Mouse (Mus musculus) liver, embryonic 16.5 days (tissue): ENCODE measurements at regions not wholly inside any gene's neighbourhood (a gene's known extent, or its start where the extent isn't known, plus 50 kb on each side); places are given as distances from the start of the nearest gene placed in this dataset.
A peak's percentile ranks its signal among the peaks of the same experiment; 100 is the strongest.

Experiments used
- ATAC-seq: fragments of 200-750 bp; cut with Nextera tagmentation; 2 replicates; pipeline ENCODE4 v1.8.0; 2017; ENCODE audit warnings: low read depth, mild to moderate bottlenecking, moderate number of reproducible peaks, moderate library complexity
- H3K27ac ChIP-seq: fragments of 300-500 bp; sonication (generic); 2 replicates; pipeline ENCODE4 v1.5.1; 2014; ENCODE audit warnings: mild to moderate bottlenecking, low read length
- H3K27me3 ChIP-seq: fragments of 300-500 bp; sonication (generic); 2 replicates; pipeline ENCODE4 v1.6.1; 2014; ENCODE audit warnings: low read depth, low read length, mixed read lengths; ENCODE audit not compliant: control insufficient read depth, insufficient read depth
- H3K36me3 ChIP-seq: fragments of 300-500 bp; sonication (generic); 2 replicates; pipeline ENCODE4 v1.6.1; 2014; ENCODE audit warnings: mild to moderate bottlenecking; ENCODE audit not compliant: control insufficient read depth, insufficient read depth
- H3K4me1 ChIP-seq: fragments of 300-500 bp; sonication (generic); 2 replicates; pipeline ENCODE4 v1.6.1; 2014; ENCODE audit warnings: low read depth, low read length, mixed read lengths; ENCODE audit not compliant: control insufficient read depth
- H3K4me2 ChIP-seq: fragments of 300-500 bp; sonication (generic); 2 replicates; pipeline ENCODE4 v1.6.1; 2014; ENCODE audit warnings: low read depth, low read length, mixed read lengths
- H3K4me3 ChIP-seq: fragments of 300-500 bp; sonication (generic); 2 replicates; pipeline ENCODE4 v1.5.1; 2014; ENCODE audit warnings: low read depth, mild to moderate bottlenecking, low read length
- H3K9ac ChIP-seq: fragments of 300-500 bp; sonication (generic); 2 replicates; pipeline ENCODE4 v1.6.1; 2014; ENCODE audit warnings: low read depth, low read length
- H3K9me3 ChIP-seq: fragments of 300-500 bp; sonication (generic); replicated peaks from 2 replicates; pipeline ENCODE4 v1.6.1; 2016; ENCODE audit warnings: low read length; ENCODE audit not compliant: control insufficient read depth
- WGBS: fragments of 180-500 bp; shearing (Covaris S2); extraction: QIAGEN DNeasy Blood & Tissue Kit; methylation state at CpG from one replicate; pipeline ENCODE4 v1.1.7; 2014; ENCODE audit not compliant: insufficient replicate concordance; 5-methylcytosine and 5-hydroxymethylcytosine counted together

GRCm38 (mm10) chr4:98238075-98238474 lies 145.0 kb downstream of the Tm2d1 start:
- Histone ChIP-seq H3K36me3 (no peaks in the 10 kb centered on the region), H3K4me2 (no peak overlapping the region), H3K4me1 (no peaks in the 10 kb centered on the region; the same call in 1 of the 2 replicates), H3K9ac (no peak overlapping the region), H3K27me3 (no peaks in the 10 kb centered on the region), H3K27ac (no peak overlapping the region), H3K4me3 (no peak overlapping the region), H3K9me3 (no peaks in the 10 kb centered on the region)
- no peak for ATAC-seq
- WGBS = 65% methylated on average over 4 of the region's 4 CpGs

- H3K36me3 ChIP-seq = no peaks in the 10 kb centered on the region
- no peaks in the 10 kb centered on the region for H3K9me3 ChIP-seq
- no peak overlapping the region for H3K4me3 ChIP-seq
- no peaks in the 10 kb centered on the region for H3K27me3 ChIP-seq
- no peak overlapping the region for H3K27ac ChIP-seq
- no peak overlapping the region for H3K4me2 ChIP-seq
- no peak overlapping the region for H3K9ac ChIP-seq
- 74% methylated on average over 9 of the region's 9 CpGs for WGBS
- no peak for ATAC-seq
- H3K4me1 ChIP-seq = no peaks in the 10 kb centered on the region; the same call in 1 of the 2 replicates
These were observed 145.6 kb downstream of the Tm2d1 start for GRCm38 (mm10) chr4:98237475-98237874.

GRCm38 (mm10) chr4:98236006-98236783 lies 146.9 kb downstream of the Tm2d1 start:
- no peaks in the 10 kb centered on the region for H3K36me3 ChIP-seq
- H3K4me1 ChIP-seq = no peaks in the 10 kb centered on the region; the same call in 1 of the 2 replicates
- H3K9ac ChIP-seq = no peak overlapping the region
- no peak overlapping the region for H3K27ac ChIP-seq
- H3K27me3 ChIP-seq = no peaks in the 10 kb centered on the region
- no peaks in the 10 kb centered on the region for H3K9me3 ChIP-seq
- H3K4me3 ChIP-seq = no peak overlapping the region
- no peak overlapping the region for H3K4me2 ChIP-seq
- WGBS = 43% methylated on average over 12 of the region's 12 CpGs
- peak; percentile 32; the same call in 1 of the 2 replicates for ATAC-seq

- Histone ChIP-seq H3K27ac (no peak overlapping the region), H3K9ac (no peak overlapping the region), H3K4me2 (no peak overlapping the region), H3K27me3 (no peaks in the 10 kb centered on the region), H3K36me3 (no peaks in the 10 kb centered on the region), H3K9me3 (no peaks in the 10 kb centered on the region), H3K4me3 (no peak overlapping the region), H3K4me1 (no peaks in the 10 kb centered on the region)
- no peak for ATAC-seq
- WGBS = 68% methylated on average over 4 of the region's 4 CpGs
These were observed 154.9 kb downstream of the Tm2d1 start for GRCm38 (mm10) chr4:98228193-98228592.

GRCm38 (mm10) chr4:98224366-98224765 lies 158.7 kb downstream of the Tm2d1 start:
- no peaks in the 10 kb centered on the region for H3K4me1 ChIP-seq
- no peaks in the 10 kb centered on the region for H3K36me3 ChIP-seq
- H3K9me3 ChIP-seq = no peaks in the 10 kb centered on the region
- ATAC-seq = no peak
- H3K4me2 ChIP-seq = no peak overlapping the region
- no peaks in the 10 kb centered on the region for H3K27me3 ChIP-seq
- H3K4me3 ChIP-seq = no peak overlapping the region
- whole genome bisulfite sequencing = 71% methylated on average over 7 of the region's 7 CpGs
- no peak overlapping the region for H3K9ac ChIP-seq
- no peak overlapping the region for H3K27ac ChIP-seq

GRCm38 (mm10) chr4:98223429-98223828 lies 159.7 kb downstream of the Tm2d1 start:
- no peak overlapping the region for H3K4me3 ChIP-seq
- no peaks in the 10 kb centered on the region for H3K36me3 ChIP-seq
- WGBS = 77% methylated on average over 8 of the region's 8 CpGs
- no peak overlapping the region for H3K4me2 ChIP-seq
- H3K9me3 ChIP-seq = no peaks in the 10 kb centered on the region
- no peak overlapping the region for H3K9ac ChIP-seq
- no peak for ATAC-seq
- no peak overlapping the region for H3K27ac ChIP-seq
- H3K27me3 ChIP-seq = no peaks in the 10 kb centered on the region
- H3K4me1 ChIP-seq = no peaks in the 10 kb centered on the region

- 56% methylated on average over 4 of the region's 4 CpGs for WGBS
- ATAC-seq = no peak
- no peaks in the 10 kb centered on the region for H3K36me3 ChIP-seq
- H3K27ac ChIP-seq = no peak overlapping the region
- no peak overlapping the region for H3K4me3 ChIP-seq
- H3K9ac ChIP-seq = no peak overlapping the region
- H3K9me3 ChIP-seq = no peaks in the 10 kb centered on the region
- H3K27me3 ChIP-seq = no peaks in the 10 kb centered on the region
- H3K4me2 ChIP-seq = no peak overlapping the region
- no peaks in the 10 kb centered on the region for H3K4me1 ChIP-seq
These were observed 161.5 kb downstream of the Tm2d1 start for GRCm38 (mm10) chr4:98221566-98221965.

- Histone ChIP-seq H3K27me3 (no peaks in the 10 kb centered on the region), H3K9me3 (no peaks in the 10 kb centered on the region), H3K4me2 (no peak overlapping the region), H3K9ac (no peak overlapping the region), H3K4me3 (no peak overlapping the region), H3K27ac (no peak overlapping the region), H3K4me1 (no peaks in the 10 kb centered on the region), H3K36me3 (no peaks in the 10 kb centered on the region)
- no peak for ATAC-seq
- 59% methylated on average over 5 of the region's 5 CpGs for WGBS
These were observed 167.9 kb downstream of the Tm2d1 start for GRCm38 (mm10) chr4:98215218-98215617.

- ATAC-seq = no peak
- no peak overlapping the region for H3K27ac ChIP-seq
- no peak overlapping the region for H3K4me3 ChIP-seq
- no peak overlapping the region for H3K9ac ChIP-seq
- H3K4me2 ChIP-seq = no peak overlapping the region
- H3K27me3 ChIP-seq = no peaks in the 10 kb centered on the region
- WGBS = 79% methylated on average over 8 of the region's 8 CpGs
- no peaks in the 10 kb centered on the region for H3K9me3 ChIP-seq
- no peaks in the 10 kb centered on the region for H3K4me1 ChIP-seq
- H3K36me3 ChIP-seq = no peaks in the 10 kb centered on the region
These were observed 175.7 kb downstream of the Tm2d1 start for GRCm38 (mm10) chr4:98207446-98207845.
